Mouse (Mus musculus): ENCODE data around the gene Itpr3.

The Itpr3 gene

GRCm38 (mm10) chr17:27071630-27072029 lies 14.5 kb downstream of the Itpr3 start:
- DNase-seq (ENCODE audit: low spot score) = no peak

- no peak for DNase-seq (ENCODE audit: low spot score)
These were observed 15.3 kb downstream of the Itpr3 start for GRCm38 (mm10) chr17:27072363-27072762.

GRCm38 (mm10) chr17:27073126-27073525 lies 16.0 kb downstream of the Itpr3 start:
- DNase-seq (ENCODE audit: low spot score) = no peak

- no peak for DNase-seq (ENCODE audit: low spot score)
These were observed 16.7 kb downstream of the Itpr3 start for GRCm38 (mm10) chr17:27073778-27074177.

- no peak for DNase-seq (ENCODE audit: low spot score)
These were observed 17.1 kb downstream of the Itpr3 start for GRCm38 (mm10) chr17:27074236-27074635.

- DNase-seq (ENCODE audit: low spot score) = no peak
These were observed 18.0 kb downstream of the Itpr3 start for GRCm38 (mm10) chr17:27074849-27075745.

- DNase-seq (ENCODE audit: low spot score) = no peak
These were observed 20.0 kb downstream of the Itpr3 start for GRCm38 (mm10) chr17:27077133-27077532.

- no peak for DNase-seq (ENCODE audit: low spot score)
These were observed 20.8 kb downstream of the Itpr3 start for GRCm38 (mm10) chr17:27077920-27078319.

- no peak for DNase-seq (ENCODE audit: low spot score)
These were observed 21.4 kb downstream of the Itpr3 start for GRCm38 (mm10) chr17:27078499-27078898.

GRCm38 (mm10) chr17:27081868-27082267 lies 24.8 kb downstream of the Itpr3 start:
- no peak for DNase-seq (ENCODE audit: low spot score)

GRCm38 (mm10) chr17:27082796-27083195 lies 25.7 kb downstream of the Itpr3 start:
- DNase-seq (ENCODE audit: low spot score) = no peak

GRCm38 (mm10) chr17:27083601-27084000 lies 26.5 kb downstream of the Itpr3 start:
- DNase-seq (ENCODE audit: low spot score) = no peak

- peak; percentile 23 for DNase-seq (ENCODE audit: low spot score)
These were observed 28.6 kb downstream of the Itpr3 start for GRCm38 (mm10) chr17:27085676-27086075.

GRCm38 (mm10) chr17:27087426-27087825 lies 30.3 kb downstream of the Itpr3 start:
- no peak for DNase-seq (ENCODE audit: low spot score)

GRCm38 (mm10) chr17:27090068-27090467 lies 33.0 kb downstream of the Itpr3 start:
- DNase-seq (ENCODE audit: low spot score) = no peak

- peak; percentile 35 for DNase-seq (ENCODE audit: low spot score)
These were observed 38.6 kb downstream of the Itpr3 start for GRCm38 (mm10) chr17:27095690-27096089.

GRCm38 (mm10) chr17:27101675-27102074 lies 44.6 kb downstream of the Itpr3 start:
- no peak for DNase-seq (ENCODE audit: low spot score)

- no peak for DNase-seq (ENCODE audit: low spot score)
These were observed 48.8 kb downstream of the Itpr3 start for GRCm38 (mm10) chr17:27105698-27106470.

GRCm38 (mm10) chr17:27106745-27107144 lies 49.6 kb downstream of the Itpr3 start:
- DNase-seq (ENCODE audit: low spot score) = no peak

GRCm38 (mm10) chr17:27107936-27108335 lies 50.8 kb downstream of the Itpr3 start:
- DNase-seq (ENCODE audit: low spot score) = no peak

- DNase-seq (ENCODE audit: low spot score) = no peak
These were observed 53.0 kb downstream of the Itpr3 start for GRCm38 (mm10) chr17:27110072-27110471.

- no peak for DNase-seq (ENCODE audit: low spot score)
These were observed 61.8 kb downstream of the Itpr3 start for GRCm38 (mm10) chr17:27118676-27119539.
